Mouse (Mus musculus) left cerebral cortex, postnatal 36 days (tissue): ENCODE measurements at regions not wholly inside any gene's neighbourhood (a gene's known extent, or its start where the extent isn't known, plus 50 kb on each side); places are given as distances from the start of the nearest gene placed in this dataset.

Experiments used
- DNase-seq, 2 experiments: peaks; one replicate each; pipeline ENCODE4 v3.0.0; 2021 to 2022; ENCODE audit warnings: low spot score in 2 of 2, mixed read lengths in 1 of 2
- intact Hi-C: fragments of 180-260 bp; cut with DNase I; formaldehyde crosslinking; loops from one replicate; pipeline ENCODE4 v1.15.1; 2025

- peak; percentile 14 to 20 for DNase-seq
- intact Hi-C loops: no loop called here
Measured at GRCm38 (mm10) chr11:6934157-6934556, 96.7 kb upstream of the Gm11983 start.

GRCm38 (mm10) chr11:6926036-6926435, 88.6 kb upstream of the Gm11983 start:
- intact Hi-C loops: no loop called here
- DNase-seq: no peak

DNA sequence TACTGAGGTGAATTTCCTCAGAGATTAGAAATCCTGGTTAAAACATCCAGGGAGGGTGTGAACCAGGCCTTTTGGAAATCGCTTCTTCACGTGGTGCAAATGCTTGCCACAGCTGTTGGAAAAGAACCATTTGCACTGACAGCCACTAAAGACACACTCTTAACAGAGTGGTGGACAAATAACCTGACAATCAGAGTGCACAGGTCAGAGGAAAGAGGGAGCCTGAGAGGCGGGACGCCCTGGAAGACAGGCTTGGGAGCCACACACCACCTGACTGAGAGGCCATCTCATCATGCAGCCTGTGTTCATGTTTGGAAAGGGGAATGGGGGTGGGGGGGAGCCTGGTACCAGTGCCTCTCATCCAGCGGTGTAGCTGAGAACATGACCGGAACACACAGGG, 87.0 kb upstream of the Gm11983 start:
- no peak for DNase-seq
- intact Hi-C loops: no loop called here

GRCm38 (mm10) chr11:6923917-6924316, 86.5 kb upstream of the Gm11983 start:
- intact Hi-C loops: no loop called here
- DNase-seq: no peak

DNA sequence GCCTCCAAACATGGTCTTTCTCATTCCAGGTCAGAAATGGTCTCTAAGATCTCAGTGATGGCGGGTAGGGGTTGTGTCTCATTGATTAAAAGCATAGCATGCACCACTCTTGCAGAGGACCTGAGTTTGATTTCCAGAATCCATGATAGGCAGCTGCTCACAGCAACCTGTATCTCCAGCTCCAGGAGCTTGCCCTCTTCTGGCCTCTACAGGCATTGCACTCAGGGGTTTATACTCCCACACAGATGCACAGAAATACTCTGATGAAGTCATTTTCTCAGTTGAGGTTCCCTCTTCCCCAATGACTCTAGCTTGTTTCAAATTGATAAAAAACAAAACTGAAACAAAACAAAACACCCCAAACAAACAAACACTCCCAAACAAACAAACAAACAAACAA, 81.1 kb upstream of the Gm11983 start:
- intact Hi-C loops: no loop called here
- DNase-seq: no peak

GRCm38 (mm10) chr11:6905630-6906029, 68.2 kb upstream of the Gm11983 start:
- DNase-seq: no peak
- intact Hi-C loops: no loop called here

DNA sequence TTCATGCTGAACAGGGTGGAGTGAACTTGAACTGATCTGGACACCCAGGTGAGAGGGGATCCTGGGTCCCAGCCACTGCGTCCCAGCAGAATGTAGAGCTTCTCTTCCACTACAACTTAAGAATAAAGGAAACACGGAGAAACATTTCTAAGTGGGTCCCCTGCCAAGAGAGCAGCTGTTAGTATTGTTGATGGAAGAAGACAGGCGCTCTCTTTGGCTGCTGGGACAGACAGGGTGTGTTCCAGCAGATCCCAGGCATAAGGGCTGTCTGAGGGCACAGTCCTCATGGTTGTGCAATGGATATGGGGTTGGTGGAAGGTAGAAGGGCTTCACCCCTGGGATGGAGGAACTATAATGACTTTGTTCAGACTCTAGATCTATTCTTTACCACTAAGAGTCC, 65.5 kb upstream of the Gm11983 start:
- DNase-seq: no peak
- intact Hi-C loops: loop anchor here (5.0 kb wide), 1 partner anchor 114 kb away; no protein-coding TSS in a partner anchor

DNA sequence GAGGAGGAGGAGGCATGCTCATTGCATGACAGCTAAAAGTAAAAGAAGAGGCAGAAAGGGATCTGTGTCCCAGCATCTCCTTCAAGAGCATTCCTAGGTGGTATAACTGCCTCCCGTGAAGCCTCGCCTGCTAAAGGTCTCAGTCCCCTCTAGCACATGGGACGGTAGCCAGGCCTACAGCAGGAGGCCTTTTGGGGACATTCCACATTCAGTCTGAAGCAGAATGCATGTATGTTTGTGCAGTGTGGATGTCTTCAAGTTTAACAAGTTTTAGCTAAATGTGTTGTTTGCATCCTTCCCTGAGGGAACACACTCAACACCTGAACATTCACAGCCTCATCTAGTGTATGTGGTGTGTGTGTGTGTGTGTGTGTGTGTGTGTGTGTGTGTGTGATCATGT, 64.8 kb upstream of the Gm11983 start:
- intact Hi-C loops: loop anchor here (5.0 kb wide), 1 partner anchor 115 kb away; no protein-coding TSS in a partner anchor
- no peak for DNase-seq

DNA sequence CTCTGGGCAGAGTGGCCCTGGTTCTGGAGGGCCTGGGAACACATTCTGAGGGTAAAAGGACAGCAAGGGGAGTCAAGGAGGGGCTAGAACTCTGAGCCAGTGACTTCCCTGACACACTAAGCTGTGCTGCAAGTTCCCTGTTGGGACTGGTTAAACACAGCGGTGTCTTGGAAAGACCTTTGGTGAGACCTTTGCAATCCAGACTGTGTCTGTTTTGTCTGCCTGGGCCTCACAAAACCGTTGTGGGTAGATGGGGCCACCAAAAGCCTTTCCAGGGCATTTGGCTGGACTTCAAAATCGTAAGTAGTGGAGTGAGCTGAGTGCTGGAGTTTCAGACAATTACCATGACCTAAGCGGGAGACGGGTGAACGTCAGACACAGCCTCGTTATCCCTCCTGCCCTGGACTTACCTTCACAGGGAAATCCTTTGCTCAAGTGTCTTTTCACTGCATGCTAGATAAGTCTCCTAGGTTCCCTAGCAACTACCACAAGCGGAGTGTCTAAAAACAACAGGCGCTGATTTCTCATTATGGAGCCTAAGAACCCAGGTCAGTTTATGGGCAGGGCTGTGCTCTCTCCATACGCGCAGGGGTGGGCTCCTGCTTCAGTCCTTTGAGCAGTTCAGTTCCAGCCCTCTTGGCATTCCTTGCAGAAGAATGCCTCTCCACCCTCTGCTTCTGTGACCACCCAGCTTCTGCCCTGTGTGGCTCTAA, 63.5 kb upstream of the Gm11983 start:
- intact Hi-C loops: loop anchor here (5.0 kb wide), 1 partner anchor 116 kb away; no protein-coding TSS in a partner anchor

GRCm38 (mm10) chr11:6900357-6900756, 62.9 kb upstream of the Gm11983 start:
- DNase-seq: no peak
- intact Hi-C loops: loop anchor here (5.0 kb wide), 1 partner anchor 117 kb away; no protein-coding TSS in a partner anchor

More for the DNA sequence above, 63.5 kb upstream of the Gm11983 start:
- no peak for DNase-seq

GRCm38 (mm10) chr11:6899271-6900005, 62.0 kb upstream of the Gm11983 start:
- DNase-seq: peak; percentile 41 to 79
- intact Hi-C loops: loop anchor here (5.0 kb wide), 1 partner anchor 118 kb away; no protein-coding TSS in a partner anchor

GRCm38 (mm10) chr11:6898357-6899097, 61.1 kb upstream of the Gm11983 start:
- DNase-seq: no peak
- intact Hi-C loops: no loop called here

- intact Hi-C loops: no loop called here
- DNase-seq: no peak
Measured at GRCm38 (mm10) chr11:6895786-6896093, 58.3 kb upstream of the Gm11983 start.

DNA sequence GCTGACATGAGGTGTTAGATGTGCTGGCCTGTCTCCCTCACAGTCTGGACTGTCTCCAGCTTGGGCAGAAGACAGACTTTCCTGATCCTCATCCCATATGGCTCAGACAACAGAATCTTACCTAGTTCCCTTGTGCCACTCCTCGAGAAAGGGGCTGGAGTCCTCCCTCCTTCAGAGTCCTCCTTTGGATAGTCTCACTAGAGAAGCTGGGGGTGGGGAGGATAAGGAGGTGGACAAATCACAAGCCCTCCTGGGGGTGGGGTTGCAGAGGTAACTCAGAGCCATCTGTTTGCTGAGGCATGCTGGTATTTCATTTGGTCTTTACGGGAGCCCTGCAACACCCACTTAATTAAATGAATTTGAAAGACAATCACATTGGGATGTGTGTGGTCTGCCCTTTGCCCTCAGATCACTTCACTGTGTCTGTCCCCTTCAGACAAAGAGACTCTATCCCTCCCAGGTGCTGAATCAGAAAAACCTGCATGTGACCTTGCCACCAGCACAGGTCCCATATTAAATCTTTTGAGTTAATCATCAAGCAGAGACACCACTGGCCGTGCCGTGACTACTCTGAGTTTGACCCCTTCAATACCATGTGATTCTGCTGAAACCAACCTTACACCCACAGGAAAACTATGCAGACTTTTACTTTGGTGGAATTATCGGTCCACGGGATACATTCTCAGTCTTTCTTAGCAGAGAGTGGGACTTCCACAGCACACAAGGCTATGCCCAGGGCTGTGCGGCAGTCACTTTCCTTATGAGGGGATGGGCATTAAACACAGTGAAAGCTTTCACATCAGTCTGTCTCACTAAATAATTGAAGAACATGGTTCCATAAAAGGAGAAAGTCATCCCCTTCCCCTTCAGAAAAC, 57.7 kb upstream of the Gm11983 start:
- intact Hi-C loops: no loop called here

DNA sequence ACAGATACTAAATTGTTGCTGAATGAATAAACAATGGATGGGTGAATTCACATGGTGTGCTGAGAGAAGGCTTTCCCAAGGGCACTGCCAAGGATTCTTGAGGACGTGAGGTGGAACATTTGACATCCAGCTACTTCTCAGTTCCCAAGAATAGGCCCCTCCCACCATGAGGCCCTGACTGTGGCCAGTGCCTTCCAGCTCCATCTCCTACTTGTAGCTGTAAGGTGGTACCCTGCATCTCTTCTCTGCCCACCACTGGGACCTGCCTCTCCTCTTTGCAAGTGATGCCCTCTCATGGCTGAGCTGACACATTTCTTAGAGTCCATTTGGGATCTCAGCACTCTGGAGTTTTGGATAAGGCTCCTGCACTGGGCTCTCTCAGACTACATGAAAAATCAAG, 56.3 kb upstream of the Gm11983 start:
- intact Hi-C loops: no loop called here
- DNase-seq: no peak

More for the DNA sequence above, 57.7 kb upstream of the Gm11983 start:
- no peak for DNase-seq

- no peak for DNase-seq
- intact Hi-C loops: no loop called here
Measured at GRCm38 (mm10) chr11:6893063-6893462, 55.6 kb upstream of the Gm11983 start.

DNA sequence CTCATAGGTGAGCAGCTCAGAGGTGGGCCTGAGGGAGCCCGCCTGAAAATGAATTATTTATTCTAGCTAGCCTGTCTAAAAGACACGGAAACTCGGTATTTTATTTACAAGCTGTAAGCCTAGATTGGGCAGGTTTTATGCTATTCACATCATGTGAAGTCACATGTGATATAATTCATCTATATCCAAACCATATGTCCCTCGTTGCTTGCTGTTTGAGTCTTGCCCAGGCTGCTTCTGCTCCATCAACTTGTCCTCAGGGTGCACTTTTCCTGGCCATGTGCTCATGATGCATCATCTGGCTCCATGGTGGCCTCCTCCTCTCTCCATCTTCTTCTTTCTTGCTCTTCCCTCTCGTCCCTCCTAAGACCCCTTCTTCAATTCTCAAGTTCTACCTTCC, 53.0 kb upstream of the Gm11983 start:
- no peak for DNase-seq
- intact Hi-C loops: no loop called here

GRCm38 (mm10) chr11:6889660-6890185, 52.3 kb upstream of the Gm11983 start:
- intact Hi-C loops: no loop called here
- peak in 1 of 2 experiments; percentile 20 for DNase-seq

DNA sequence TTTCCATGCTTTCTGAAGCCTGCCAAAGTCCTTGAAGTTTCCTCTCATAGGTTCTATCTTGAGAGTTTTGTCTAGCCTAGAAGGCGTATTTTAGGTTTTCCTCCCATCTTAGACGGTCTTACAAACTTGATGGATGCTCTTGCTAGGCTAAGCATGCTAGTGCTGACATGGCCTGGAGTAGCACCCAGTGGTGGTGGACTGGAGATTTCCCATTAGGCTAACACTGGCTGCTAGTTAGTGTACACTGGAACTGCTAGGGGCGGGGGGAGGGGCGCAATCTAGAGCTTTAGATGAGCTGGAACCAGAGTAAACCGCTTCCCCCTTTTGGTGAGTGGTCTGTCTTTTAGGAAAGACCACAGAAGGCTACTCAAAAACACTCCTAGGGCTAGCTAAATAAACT, 51.7 kb upstream of the Gm11983 start:
- intact Hi-C loops: no loop called here
- DNase-seq: no peak
